Mouse (Mus musculus) megakaryocyte, embryonic 14.5 days (primary cell): ENCODE measurements at regions not wholly inside any gene's neighbourhood (a gene's known extent, or its start where the extent isn't known, plus 50 kb on each side); places are given as distances from the start of the nearest gene placed in this dataset.

Experiments
- FLI1 ChIP-seq: IDR thresholded peaks from 2 replicates; pipeline ENCODE4 v1.6.1; 2012; ENCODE audit warnings: low read length, inconsistent platforms, mixed read lengths
- GATA1 ChIP-seq: IDR thresholded peaks from 3 replicates; pipeline ENCODE4 v1.6.1; 2012; ENCODE audit warnings: mixed read lengths, low read length, inconsistent platforms, borderline replicate concordance

DNA sequence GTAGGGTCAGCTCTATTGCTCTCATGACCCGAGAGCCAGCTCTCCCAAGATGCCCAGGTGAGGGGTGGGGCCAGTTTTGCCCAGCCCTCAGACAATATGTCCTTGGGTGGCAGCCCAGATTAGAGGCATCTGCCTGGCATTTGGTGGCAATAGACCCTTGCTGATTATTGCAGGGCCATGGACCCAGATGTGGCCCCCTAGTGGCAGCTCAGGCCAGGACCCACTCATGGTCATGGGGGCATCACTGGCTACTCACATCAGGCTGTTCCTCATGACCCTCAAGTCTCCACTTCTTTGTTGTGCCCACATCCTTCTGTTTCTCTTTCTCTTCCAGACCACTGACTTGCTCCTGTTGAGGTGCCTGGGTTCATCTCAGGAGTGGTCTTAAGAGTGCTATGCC is 66.4 kb upstream of the Cpne4 start:
- TF ChIP-seq GATA1 (no peak), FLI1 (no peak)
